Mouse (Mus musculus): ENCODE measurements around the gene Sfi1.
"Not testable (repeated sequence)": the region's sequence is repeated elsewhere in the genome, so short reads cannot be mapped to it uniquely, and the experiment has no call there.

Sfi1 gene

GRCm38 (mm10) chr11:3104501-3105260 is 88.6 kb downstream of the Sfi1 start:
- not testable (repeated sequence) for DNase-seq (ENCODE audit: low spot score)

DNA sequence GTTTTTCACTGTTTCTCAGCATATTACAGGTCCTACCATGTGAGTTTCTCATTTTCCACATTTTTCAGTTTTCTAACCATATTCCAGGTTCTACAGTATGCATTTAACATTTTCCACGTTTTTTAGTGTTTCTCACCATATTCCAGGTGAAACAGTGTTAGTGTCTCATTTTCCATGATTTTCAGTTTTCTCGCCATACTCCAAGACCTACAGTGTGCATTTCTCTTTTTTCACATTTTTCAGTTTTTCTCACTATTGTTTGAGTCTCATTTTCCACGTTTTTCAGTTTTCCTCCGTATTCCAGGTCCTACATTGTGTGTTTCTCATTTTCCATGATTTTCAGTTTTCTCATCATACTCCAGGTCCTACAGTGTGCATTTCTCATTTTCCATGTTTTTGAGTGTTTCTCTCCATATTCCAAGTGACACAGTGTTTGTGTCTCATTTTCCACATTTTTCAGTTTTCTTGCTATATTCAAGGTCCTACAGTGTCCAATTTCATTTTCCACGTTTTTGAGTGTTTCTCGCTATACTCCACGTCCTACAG is 89.6 kb downstream of the Sfi1 start:
- no peak for DNase-seq (ENCODE audit: low spot score)

- not testable (repeated sequence) for DNase-seq (ENCODE audit: low spot score)
Measured at GRCm38 (mm10) chr11:3102626-3103025, 90.6 kb downstream of the Sfi1 start.

- DNase-seq (ENCODE audit: low spot score), result no peak
Measured at GRCm38 (mm10) chr11:3101875-3102494, 91.3 kb downstream of the Sfi1 start.

- no peak for DNase-seq (ENCODE audit: low spot score)
Measured at GRCm38 (mm10) chr11:3101072-3101874, 92.0 kb downstream of the Sfi1 start.

GRCm38 (mm10) chr11:3100066-3100645 is 93.1 kb downstream of the Sfi1 start:
- not testable (repeated sequence) for DNase-seq (ENCODE audit: low spot score)
